ENCODE assay signal across 9 mouse cellular contexts in genomic region chr7:113607928-113608327, GRCm38 (mm10).
DNase-seq lines count a peak whose midpoint lies in the region; ATAC-seq lines count a peak whose summit lies in the region.
"Had no signal": no experiment of that assay in that cellular context is flagged by ENCODE, and none has a peak within 500 bp of the region (broad histone marks: within the 10 kb centered on the region; RNA-seq: fewer than 3 reads in every experiment).

No protein-coding gene starts in this region.

- H3K4me1 ChIP-seq in heart, embryonic 10.5 days: peaks cover 10% of the 10 kb centered on the region
- peaks cover 13% of the 10 kb centered on the region for H3K4me1 ChIP-seq in forebrain, embryonic 13.5 days
- H3K4me1 ChIP-seq in neural tube, embryonic 13.5 days (replicated peaks): peaks cover 12% of the 10 kb centered on the region

- H3K9ac ChIP-seq in forebrain, embryonic 13.5 days: no peak overlapping the region
- H3K9ac ChIP-seq in neural tube, embryonic 13.5 days: no peak overlapping the region

- H3K4me2 ChIP-seq in forebrain, embryonic 13.5 days: no peak overlapping the region; the same call in 1 of the 2 replicates
- peak overlapping the region; percentile 27 for H3K4me2 ChIP-seq in neural tube, embryonic 13.5 days

- WGBS in heart, embryonic 10.5 days: 37% methylated on average over 9 of the region's 9 CpGs
- WGBS in forebrain, embryonic 13.5 days: 31% methylated on average over 8 of the region's 9 CpGs
- WGBS in neural tube, embryonic 13.5 days: 31% methylated on average over 9 of the region's 9 CpGs

- no peaks in the 10 kb centered on the region for H3K27me3 ChIP-seq in heart, embryonic 10.5 days (ENCODE audit: insufficient read depth, poor library complexity, severe bottlenecking)
- no peaks in the 10 kb centered on the region for H3K27me3 ChIP-seq in forebrain, embryonic 13.5 days
- H3K27me3 ChIP-seq in neural tube, embryonic 13.5 days: no peaks in the 10 kb centered on the region

- no peaks in the 10 kb centered on the region for H3K9me3 ChIP-seq in heart, embryonic 10.5 days
- no peaks in the 10 kb centered on the region for H3K9me3 ChIP-seq in forebrain, embryonic 13.5 days (replicated peaks)
- no peaks in the 10 kb centered on the region for H3K9me3 ChIP-seq in neural tube, embryonic 13.5 days

- H3K27ac ChIP-seq in heart, embryonic 10.5 days: no peak overlapping the region
- peak overlapping the region; percentile 14; the same call in 1 of the 2 replicates for H3K27ac ChIP-seq in forebrain, embryonic 13.5 days
- peak overlapping the region; percentile 59; the same call in 1 of the 2 replicates for H3K27ac ChIP-seq in neural tube, embryonic 13.5 days (replicated peaks)

- H3K4me3 ChIP-seq in heart, embryonic 10.5 days: no peak overlapping the region
- no peak overlapping the region for H3K4me3 ChIP-seq in forebrain, embryonic 13.5 days
- H3K4me3 ChIP-seq in neural tube, embryonic 13.5 days: no peak overlapping the region
- H3K4me3 ChIP-seq: erythroblast, embryonic 14.5 days had no signal

- ATAC-seq in forebrain, embryonic 13.5 days: peak; percentile 89
- peak; percentile 32; the same call in 1 of the 2 replicates for ATAC-seq in neural tube, embryonic 13.5 days (ENCODE audit: low read depth)

- peak; percentile 74 for DNase-seq in heart, embryonic 10.5 days (ENCODE audit: low spot score)
- DNase-seq in heart, adult 8-10 months (ENCODE audit: low spot score): no peak
- peak; percentile 52 for DNase-seq in ZHBTc4 (ENCODE audit: low read depth, low spot score)
- DNase-seq in layer of hippocampus, adult 9-10 months (ENCODE audit: low spot score): peak; percentile 80
- no peak for DNase-seq in c-Kit-positive CD71-positive TER-119-positive erythroid progenitor cells, embryonic 14.5 days (ENCODE audit: low spot score)
- DNase-seq in testis, postnatal 10 days (ENCODE audit: low spot score): no peak

- no peaks in the 10 kb centered on the region for H3K36me3 ChIP-seq in heart, embryonic 10.5 days
- no peaks in the 10 kb centered on the region for H3K36me3 ChIP-seq in forebrain, embryonic 13.5 days (ENCODE audit: poor library complexity, severe bottlenecking)
- H3K36me3 ChIP-seq in neural tube, embryonic 13.5 days: no peaks in the 10 kb centered on the region

Comparison
In these comparisons a context has a peak if more than half of its experiments do, and no peak if none do; other contexts are left out.
1. DNase-seq: peak in heart, embryonic 10.5 days (single experiment), ZHBTc4 (single experiment) and layer of hippocampus, adult 9-10 months (single experiment); none in heart, adult 8-10 months (single experiment), c-Kit-positive CD71-positive TER-119-positive erythroid progenitor cells, embryonic 14.5 days (single experiment) and testis, postnatal 10 days (single experiment).